Mouse (Mus musculus) thymus, adult 2 months (tissue): ENCODE data around the gene Ttc7. TPM values are rescaled to one million over a fixed set of nuclear protein-coding genes. Genes with fewer than 3 reads are reported as not detected.
"Not testable (repeated sequence)": the region's sequence is repeated elsewhere in the genome, so short reads cannot be mapped to it uniquely, and the experiment has no call there.

ENCODE experiments used
- DNase-seq: peaks from one replicate; pipeline ENCODE4 v3.0.0; 2021
- H3K27ac ChIP-seq: fragments of 200-500 bp; 2 replicates; pipeline ENCODE4 v1.5.1; 2012; ENCODE audit warnings: low read length, control low read depth; ENCODE audit not compliant: control insufficient read depth, insufficient read depth
- H3K27me3 ChIP-seq: fragments of 200-500 bp; 2 replicates; pipeline ENCODE4 v1.6.1; 2012; ENCODE audit warnings: mild to moderate bottlenecking, low read length, moderate library complexity, mixed read lengths; ENCODE audit not compliant: control insufficient read depth, insufficient read depth
- H3K36me3 ChIP-seq: fragments of 200-500 bp; 2 replicates; pipeline ENCODE4 v1.6.1; 2012; ENCODE audit warnings: mild to moderate bottlenecking, low read length, moderate library complexity; ENCODE audit not compliant: control insufficient read depth, insufficient read depth
- H3K4me1 ChIP-seq: fragments of 200-500 bp; replicated peaks from 2 replicates; pipeline ENCODE4 v1.6.1; 2012; ENCODE audit warnings: low read length; ENCODE audit not compliant: control insufficient read depth, insufficient read depth
- H3K4me3 ChIP-seq: fragments of 200-500 bp; 2 replicates; pipeline ENCODE4 v1.5.1; 2012; ENCODE audit warnings: mild to moderate bottlenecking, low read length, control low read depth, moderate library complexity; ENCODE audit not compliant: control insufficient read depth, insufficient read depth
- CTCF ChIP-seq: fragments of 200-500 bp; IDR thresholded peaks from 2 replicates; pipeline ENCODE4 v1.5.1; 2012; ENCODE audit warnings: mild to moderate bottlenecking, control low read depth, low read length, moderate library complexity, borderline replicate concordance; ENCODE audit not compliant: control insufficient read depth, poor library complexity, insufficient read depth; ENCODE audit errors: extremely low read depth
- POLR2A ChIP-seq: fragments of 200-500 bp; IDR thresholded peaks from 2 replicates; pipeline ENCODE4 v1.6.1; 2012; ENCODE audit warnings: mild to moderate bottlenecking, low read length, control low read depth, moderate library complexity; ENCODE audit not compliant: control insufficient read depth, poor library complexity, insufficient read depth; ENCODE audit errors: extremely low read depth
- WGBS: fragments of 180-500 bp; shearing (Covaris S2); methylation state at CpG from one replicate; pipeline ENCODE4 v1.1.7; 2018; 5-methylcytosine and 5-hydroxymethylcytosine counted together
- polyA plus RNA-seq: library from polyadenylated mRNA; depleted of rRNA; stranded (reverse); fragments of >200 nt; gene quantifications from 2 replicates; pipeline ENCODE4 v1.2.3, GENCODE M21; 2012

The Ttc7 gene
- polyA plus RNA-seq, 1 experiment: 93.6 TPM

DNA sequence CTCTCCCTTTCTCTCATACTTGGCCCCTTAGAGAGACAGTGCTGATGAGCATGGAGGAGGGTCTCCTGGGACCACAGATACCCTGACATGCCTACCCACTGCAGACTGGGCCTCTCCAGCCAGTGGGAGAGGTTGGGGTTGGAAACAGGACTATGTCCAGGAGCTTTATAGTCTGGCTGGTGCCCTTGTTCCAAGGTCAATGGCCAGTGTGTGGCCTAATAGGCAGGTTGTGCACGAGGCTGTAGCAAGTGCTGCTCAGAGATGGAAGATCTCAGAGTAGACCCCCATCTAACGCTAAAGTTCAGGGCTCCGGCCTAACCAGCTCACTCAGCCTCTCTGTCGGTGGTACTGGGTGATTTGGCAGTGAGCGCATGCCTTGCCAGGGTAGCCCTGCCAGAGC lies 9.1 kb downstream of the Ttc7 start:
- H3K36me3 ChIP-seq: peaks cover 24% of the 10 kb centered on the region
- WGBS: 98% methylated on average over 5 of the region's 5 CpGs
- TF ChIP-seq CTCF: no peak
- TF ChIP-seq POLR2A: no peak

DNA sequence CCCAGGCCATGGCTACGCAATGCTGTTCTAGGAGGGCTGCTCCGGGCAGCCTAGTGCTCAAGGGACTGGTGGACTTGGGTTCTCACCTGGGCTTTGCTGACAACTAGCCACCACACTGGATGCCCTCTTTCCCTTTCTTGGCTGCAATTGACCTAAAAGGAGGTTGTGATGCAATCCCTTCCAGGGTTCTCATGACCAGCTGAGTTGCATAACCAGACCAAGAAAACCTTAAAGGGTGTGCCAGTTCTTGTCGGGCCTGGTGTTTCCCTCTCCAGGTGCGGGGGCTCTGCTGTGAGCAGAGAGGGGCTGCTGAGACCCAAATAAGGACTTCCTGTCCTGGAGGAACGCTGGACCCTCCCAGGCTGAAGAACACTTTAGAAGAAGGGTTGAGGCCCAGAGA lies 10.4 kb downstream of the Ttc7 start:
- WGBS: 95% methylated on average over 5 of the region's 5 CpGs
- Histone ChIP-seq H3K27me3 (no peaks in the 10 kb centered on the region), H3K27ac (no peak overlapping the region), H3K36me3 (peaks cover 24% of the 10 kb centered on the region), H3K4me3 (no peak overlapping the region), H3K4me1 (peaks cover 5% of the 10 kb centered on the region)
- no peak for DNase-seq
- TF ChIP-seq CTCF (no peak), POLR2A (no peak)

More for the DNA sequence above, 9.1 kb downstream of the Ttc7 start:
- peaks cover 12% of the 10 kb centered on the region for H3K4me1 ChIP-seq
- no peak overlapping the region for H3K4me3 ChIP-seq
- H3K27ac ChIP-seq: no peak overlapping the region
- no peak for DNase-seq
- no peaks in the 10 kb centered on the region for H3K27me3 ChIP-seq

DNA sequence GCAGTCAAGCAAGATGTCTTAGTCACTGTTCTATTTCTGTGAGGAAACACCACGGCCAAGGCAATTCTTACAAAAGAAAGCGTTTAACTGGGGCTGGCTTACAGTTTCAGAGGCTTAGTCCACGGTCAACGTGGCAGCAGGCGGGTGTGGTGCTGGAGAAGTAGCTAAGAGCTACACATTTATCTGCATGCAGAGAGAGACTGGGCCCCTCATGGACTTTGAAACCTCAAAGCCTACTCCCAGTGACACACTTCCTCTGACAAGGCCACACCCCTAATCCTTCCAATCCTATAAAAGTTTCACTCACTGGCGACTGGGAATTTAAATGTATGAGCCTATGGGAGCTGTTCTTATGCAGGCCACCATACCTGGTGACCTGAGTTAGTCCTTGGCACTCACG lies 13.1 kb downstream of the Ttc7 start:
- H3K27me3 ChIP-seq: no peaks in the 10 kb centered on the region
- no peak for DNase-seq
- TF ChIP-seq CTCF (no peak), POLR2A (no peak)
- 89% methylated on average over 7 of the region's 7 CpGs for WGBS
- no peak overlapping the region for H3K4me3 ChIP-seq
- H3K36me3 ChIP-seq: peaks cover 21% of the 10 kb centered on the region
- H3K4me1 ChIP-seq: peaks cover 19% of the 10 kb centered on the region
- no peak overlapping the region for H3K27ac ChIP-seq

DNA sequence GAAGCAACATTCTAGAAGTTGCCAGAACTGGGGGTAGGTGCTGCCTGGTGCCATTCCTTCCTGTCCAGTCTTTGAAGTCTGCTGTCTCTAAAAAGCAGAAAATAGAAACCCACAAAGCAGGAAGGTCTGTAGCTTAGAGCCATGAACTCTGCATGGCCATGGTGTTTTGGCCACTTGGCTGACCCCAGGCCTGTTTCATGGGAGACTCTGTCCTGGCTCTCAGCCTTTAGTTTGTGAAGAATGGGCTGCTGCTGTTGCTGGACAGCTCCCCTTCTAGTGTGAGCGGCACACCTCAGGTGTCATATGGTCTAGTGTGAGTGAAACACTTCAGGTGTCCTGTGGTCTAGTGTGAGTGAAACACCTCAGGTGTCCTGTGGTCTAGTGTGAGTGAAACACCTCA lies 14.0 kb downstream of the Ttc7 start:
- not testable (repeated sequence) for H3K27ac ChIP-seq, H3K4me3 ChIP-seq, H3K27me3 ChIP-seq, DNase-seq
- H3K4me1 ChIP-seq: peaks cover 19% of the 10 kb centered on the region
- 94% methylated on average over 1 of the region's 1 CpGs for WGBS
- H3K36me3 ChIP-seq: peaks cover 23% of the 10 kb centered on the region

DNA sequence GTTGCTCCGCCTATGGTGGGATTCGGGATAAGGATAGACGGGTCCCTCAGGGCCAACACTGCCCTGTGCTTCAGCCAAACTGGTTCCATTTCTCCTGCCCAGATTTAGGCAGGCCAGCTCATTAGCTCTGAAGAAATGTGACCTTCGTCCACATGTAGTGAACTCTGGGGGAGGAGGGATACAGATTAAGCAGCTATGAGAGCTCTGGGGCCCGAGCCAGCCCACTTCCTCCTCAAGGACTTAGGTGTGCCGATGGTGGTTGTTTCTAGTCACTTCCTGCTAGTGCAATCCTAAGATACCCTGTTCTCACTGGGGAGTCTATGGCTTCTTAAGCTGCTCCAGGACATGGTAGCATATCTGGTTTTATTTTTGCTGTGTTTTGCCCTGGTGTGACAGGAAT lies 16.3 kb downstream of the Ttc7 start:
- Histone ChIP-seq H3K4me1 (peaks cover 27% of the 10 kb centered on the region), H3K27me3 (no peaks in the 10 kb centered on the region), H3K27ac (no peak overlapping the region), H3K4me3 (no peak overlapping the region), H3K36me3 (peaks cover 7% of the 10 kb centered on the region)
- peak; percentile 39 for DNase-seq
- WGBS: 38% methylated on average over 6 of the region's 6 CpGs
- no peak for TF ChIP-seq POLR2A
- no peak for TF ChIP-seq CTCF

DNA sequence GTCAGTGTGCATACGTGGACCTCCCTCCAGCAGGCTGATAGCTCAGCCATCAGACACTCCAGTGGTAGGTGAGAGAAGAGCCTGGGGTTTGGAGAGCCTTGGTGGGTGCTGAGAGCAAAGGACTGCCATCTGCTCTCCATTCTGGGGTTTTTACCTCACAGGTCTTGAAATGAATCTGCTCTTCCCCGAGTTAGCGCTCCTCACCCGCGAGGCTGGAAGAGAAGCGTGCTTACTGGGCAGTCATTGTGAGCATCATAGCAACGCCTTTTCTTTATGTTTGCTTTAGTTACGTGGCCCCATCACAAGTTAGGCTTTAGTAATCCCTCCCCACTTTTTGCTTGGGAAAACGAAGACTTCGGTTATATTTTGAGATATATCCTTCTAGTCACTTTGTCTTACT lies 17.7 kb downstream of the Ttc7 start:
- H3K4me3 ChIP-seq: no peak overlapping the region
- H3K27ac ChIP-seq: no peak overlapping the region
- peaks cover 30% of the 10 kb centered on the region for H3K4me1 ChIP-seq
- no peak for DNase-seq
- H3K27me3 ChIP-seq: no peaks in the 10 kb centered on the region
- H3K36me3 ChIP-seq: peaks cover 3% of the 10 kb centered on the region; the same call in 1 of the 2 replicates
- WGBS: 94% methylated on average over 10 of the region's 10 CpGs
- TF ChIP-seq CTCF (no peak), POLR2A (no peak)

DNA sequence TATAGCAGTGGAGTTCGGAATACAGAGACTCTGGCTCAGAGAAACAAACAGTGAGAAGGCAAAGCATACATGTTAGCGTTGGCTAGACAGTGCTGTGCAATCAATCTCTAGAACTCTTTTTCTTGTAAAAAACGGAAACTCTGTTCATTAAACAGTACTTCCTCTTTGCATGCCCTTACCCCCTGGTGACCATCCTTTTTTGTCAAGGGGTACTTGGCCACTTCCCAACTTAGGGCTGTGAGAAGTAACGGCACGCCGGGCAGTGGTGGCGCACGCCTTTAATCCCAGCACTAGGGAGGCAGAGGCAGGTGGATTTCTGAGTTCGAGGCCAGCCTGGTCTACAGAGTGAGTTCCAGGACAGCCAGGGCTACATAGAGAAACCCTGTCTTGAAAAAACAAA lies 18.9 kb downstream of the Ttc7 start:
- peaks cover 34% of the 10 kb centered on the region for H3K4me1 ChIP-seq
- not testable (repeated sequence) for H3K27me3 ChIP-seq, H3K36me3 ChIP-seq, DNase-seq, H3K27ac ChIP-seq, H3K4me3 ChIP-seq
- WGBS: 71% methylated on average over 9 of the region's 9 CpGs
